Mouse (Mus musculus): ENCODE results near the gene Fads6.

Gene Fads6

GRCm38 (mm10) chr11:115301351-115301750 is 3.9 kb upstream of the Fads6 start:
- DNase-seq (ENCODE audit: extremely low read depth, low read depth): no peak

GRCm38 (mm10) chr11:115300745-115301144 is 3.3 kb upstream of the Fads6 start:
- no peak for DNase-seq (ENCODE audit: extremely low read depth, low read depth)

GRCm38 (mm10) chr11:115298160-115298559 is 697 bp upstream of the Fads6 start:
- DNase-seq (ENCODE audit: extremely low read depth, low read depth): no peak

GRCm38 (mm10) chr11:115296471-115297210 is 822 bp downstream of the Fads6 start:
- no peak for DNase-seq (ENCODE audit: extremely low read depth, low read depth)

- DNase-seq (ENCODE audit: extremely low read depth, low read depth): no peak
These were observed 1.5 kb downstream of the Fads6 start for GRCm38 (mm10) chr11:115295939-115296338.

- DNase-seq (ENCODE audit: extremely low read depth, low read depth): no peak
These were observed 4.7 kb downstream of the Fads6 start for GRCm38 (mm10) chr11:115292631-115293375.

- DNase-seq (ENCODE audit: extremely low read depth, low read depth): no peak
These were observed 6.0 kb downstream of the Fads6 start for GRCm38 (mm10) chr11:115291503-115291902.

GRCm38 (mm10) chr11:115290919-115291318 is 6.5 kb downstream of the Fads6 start:
- no peak for DNase-seq (ENCODE audit: extremely low read depth, low read depth)

GRCm38 (mm10) chr11:115290314-115290713 is 7.1 kb downstream of the Fads6 start:
- DNase-seq (ENCODE audit: extremely low read depth, low read depth): no peak

GRCm38 (mm10) chr11:115289885-115290284 is 7.6 kb downstream of the Fads6 start:
- DNase-seq (ENCODE audit: extremely low read depth, low read depth): no peak

- DNase-seq (ENCODE audit: extremely low read depth, low read depth): no peak
These were observed 9.2 kb downstream of the Fads6 start for GRCm38 (mm10) chr11:115288305-115288704.

- DNase-seq (ENCODE audit: extremely low read depth, low read depth): no peak
These were observed 10.1 kb downstream of the Fads6 start for GRCm38 (mm10) chr11:115287386-115287785.

GRCm38 (mm10) chr11:115286201-115286993 is 11.1 kb downstream of the Fads6 start:
- no peak for DNase-seq (ENCODE audit: extremely low read depth, low read depth)

- no peak for DNase-seq (ENCODE audit: extremely low read depth, low read depth)
These were observed 12.2 kb downstream of the Fads6 start for GRCm38 (mm10) chr11:115285282-115285681.

GRCm38 (mm10) chr11:115283891-115284620 is 13.4 kb downstream of the Fads6 start:
- DNase-seq (ENCODE audit: extremely low read depth, low read depth): no peak

- no peak for DNase-seq (ENCODE audit: extremely low read depth, low read depth)
These were observed 14.0 kb downstream of the Fads6 start for GRCm38 (mm10) chr11:115283486-115283765.

GRCm38 (mm10) chr11:115282723-115283485 is 14.6 kb downstream of the Fads6 start:
- no peak for DNase-seq (ENCODE audit: extremely low read depth, low read depth)

- no peak for DNase-seq (ENCODE audit: extremely low read depth, low read depth)
These were observed 15.2 kb downstream of the Fads6 start for GRCm38 (mm10) chr11:115282295-115282694.

- DNase-seq (ENCODE audit: extremely low read depth, low read depth): peak; percentile 82
These were observed 17.7 kb downstream of the Fads6 start for GRCm38 (mm10) chr11:115279726-115280125.

- no peak for DNase-seq (ENCODE audit: extremely low read depth, low read depth)
These were observed 19.3 kb downstream of the Fads6 start for GRCm38 (mm10) chr11:115278176-115278575.

- DNase-seq (ENCODE audit: extremely low read depth, low read depth): no peak
These were observed 19.9 kb downstream of the Fads6 start for GRCm38 (mm10) chr11:115277604-115277975.
